Mouse (Mus musculus) hindbrain, postnatal 0 days (tissue): ENCODE measurements at regions not wholly inside any gene's neighbourhood (a gene's known extent, or its start where the extent isn't known, plus 50 kb on each side); places are given as distances from the start of the nearest gene placed in this dataset.
A peak's percentile ranks its signal among the peaks of the same experiment; 100 is the strongest.

Source experiments
- ATAC-seq: fragments of 200-750 bp; cut with Nextera tagmentation; 2 replicates; pipeline ENCODE4 v1.8.0; 2017; ENCODE audit warnings: mild to moderate bottlenecking, moderate TSS enrichment, moderate library complexity
- DNase-seq: peaks from one replicate; pipeline ENCODE4 v3.0.0-alpha.2; 2015; ENCODE audit warnings: low spot score
- H3K27ac ChIP-seq: fragments of 300-500 bp; sonication (generic); 2 replicates; pipeline ENCODE4 v1.5.1; 2014; ENCODE audit warnings: mild to moderate bottlenecking
- H3K27me3 ChIP-seq: fragments of 300-500 bp; sonication (generic); 2 replicates; pipeline ENCODE4 v1.6.1; 2014; ENCODE audit warnings: low read length, mixed read lengths; ENCODE audit not compliant: insufficient read depth
- H3K36me3 ChIP-seq: fragments of 300-500 bp; sonication (generic); 2 replicates; pipeline ENCODE4 v1.6.1; 2014; ENCODE audit warnings: low read length, mixed read lengths; ENCODE audit not compliant: insufficient read depth
- H3K4me1 ChIP-seq: fragments of 300-500 bp; sonication (generic); 2 replicates; pipeline ENCODE4 v1.6.1; 2014; ENCODE audit warnings: antibody characterized with exemption, low read length, mixed read lengths; ENCODE audit not compliant: insufficient read depth
- H3K4me2 ChIP-seq: fragments of 300-500 bp; sonication (generic); 2 replicates; pipeline ENCODE4 v1.6.1; 2014; ENCODE audit warnings: low read depth, mild to moderate bottlenecking, low read length, moderate library complexity, mixed read lengths
- H3K4me3 ChIP-seq: fragments of 300-500 bp; sonication (generic); 2 replicates; pipeline ENCODE4 v1.5.1; 2014; ENCODE audit warnings: low read length
- H3K9ac ChIP-seq: fragments of 300-500 bp; sonication (generic); replicated peaks from 2 replicates; pipeline ENCODE4 v1.6.1; 2014; ENCODE audit warnings: mild to moderate bottlenecking, low read length, moderate library complexity, mixed read lengths
- H3K9me3 ChIP-seq: fragments of 300-500 bp; sonication (generic); 2 replicates; pipeline ENCODE4 v1.6.1; 2016; ENCODE audit warnings: low read length, mixed read lengths
- CTCF ChIP-seq: IDR thresholded peaks from 2 replicates; pipeline ENCODE4 v1.5.1; 2016; ENCODE audit warnings: antibody characterized with exemption, control low read depth, low read depth
- WGBS: fragments of 180-500 bp; shearing (Covaris S2); extraction: QIAGEN DNeasy Blood & Tissue Kit; methylation state at CpG from one replicate; pipeline ENCODE4 v1.1.7; 2014; 5-methylcytosine and 5-hydroxymethylcytosine counted together

GRCm38 (mm10) chr15:49555793-49556192 is 4328.9 kb upstream of the Gm7489 start:
- peak; percentile 35; the same call in 1 of the 2 replicates for TF ChIP-seq CTCF

GRCm38 (mm10) chr15:49560401-49560800 is 4324.3 kb upstream of the Gm7489 start:
- Histone ChIP-seq H3K4me2 (no peak overlapping the region), H3K27ac (no peak overlapping the region), H3K9ac (no peak overlapping the region), H3K4me1 (no peaks in the 10 kb centered on the region), H3K4me3 (no peak overlapping the region), H3K36me3 (no peaks in the 10 kb centered on the region), H3K9me3 (no peaks in the 10 kb centered on the region), H3K27me3 (no peaks in the 10 kb centered on the region)
- TF ChIP-seq CTCF: no peak
- DNase-seq (no peak), ATAC-seq (no peak)
- WGBS: 37% methylated on average over 1 of the region's 1 CpGs

More at GRCm38 (mm10) chr15:49555793-49556192, 4328.9 kb upstream of the Gm7489 start:
- H3K4me3 ChIP-seq: no peak overlapping the region
- no peak overlapping the region for H3K4me2 ChIP-seq
- 37% methylated on average over 2 of the region's 2 CpGs for whole genome bisulfite sequencing
- no peaks in the 10 kb centered on the region for H3K36me3 ChIP-seq
- no peak for ATAC-seq
- H3K4me1 ChIP-seq: no peaks in the 10 kb centered on the region
- DNase-seq: peak; percentile 9
- H3K27me3 ChIP-seq: no peaks in the 10 kb centered on the region
- no peaks in the 10 kb centered on the region for H3K9me3 ChIP-seq
- H3K27ac ChIP-seq: no peak overlapping the region
- no peak overlapping the region for H3K9ac ChIP-seq

GRCm38 (mm10) chr15:49588851-49589250 is 4295.9 kb upstream of the Gm7489 start:
- Histone ChIP-seq H3K4me1 (no peaks in the 10 kb centered on the region), H3K9me3 (no peaks in the 10 kb centered on the region), H3K27me3 (no peaks in the 10 kb centered on the region), H3K27ac (no peak overlapping the region), H3K4me3 (no peak overlapping the region), H3K36me3 (no peaks in the 10 kb centered on the region), H3K9ac (no peak overlapping the region), H3K4me2 (no peak overlapping the region)
- DNase-seq (no peak), ATAC-seq (no peak)
- TF ChIP-seq CTCF: no peak

GRCm38 (mm10) chr15:49613865-49614264 is 4270.8 kb upstream of the Gm7489 start:
- peak; percentile 1 for DNase-seq
- Histone ChIP-seq H3K27ac (no peak overlapping the region), H3K9me3 (no peaks in the 10 kb centered on the region), H3K36me3 (no peaks in the 10 kb centered on the region), H3K4me3 (no peak overlapping the region), H3K4me2 (no peak overlapping the region), H3K9ac (no peak overlapping the region), H3K4me1 (no peaks in the 10 kb centered on the region), H3K27me3 (no peaks in the 10 kb centered on the region)
- ATAC-seq: no peak
- TF ChIP-seq CTCF: no peak
- WGBS: 68% methylated on average over 4 of the region's 4 CpGs

- H3K4me3 ChIP-seq: no peak overlapping the region
- no peak for DNase-seq
- H3K9me3 ChIP-seq: no peaks in the 10 kb centered on the region
- no peak for TF ChIP-seq CTCF
- no peak for ATAC-seq
- no peaks in the 10 kb centered on the region for H3K27me3 ChIP-seq
- H3K4me1 ChIP-seq: no peaks in the 10 kb centered on the region
- H3K36me3 ChIP-seq: no peaks in the 10 kb centered on the region
- no peak overlapping the region for H3K27ac ChIP-seq
- no peak overlapping the region for H3K4me2 ChIP-seq
- no peak overlapping the region for H3K9ac ChIP-seq
These were observed 4237.3 kb upstream of the Gm7489 start for GRCm38 (mm10) chr15:49647361-49647760.

GRCm38 (mm10) chr15:49650549-49651180 is 4234.0 kb upstream of the Gm7489 start:
- Histone ChIP-seq H3K27ac (no peak overlapping the region), H3K9me3 (no peaks in the 10 kb centered on the region), H3K4me3 (no peak overlapping the region), H3K4me1 (no peaks in the 10 kb centered on the region), H3K36me3 (no peaks in the 10 kb centered on the region), H3K27me3 (no peaks in the 10 kb centered on the region), H3K9ac (no peak overlapping the region), H3K4me2 (no peak overlapping the region)
- no peak for TF ChIP-seq CTCF
- DNase-seq (peak; percentile 61), ATAC-seq (peak; percentile 61; the same call in 1 of the 2 replicates)
- WGBS: 38% methylated on average over 2 of the region's 2 CpGs

- Histone ChIP-seq H3K27ac (no peak overlapping the region), H3K9me3 (no peaks in the 10 kb centered on the region), H3K36me3 (no peaks in the 10 kb centered on the region), H3K4me3 (no peak overlapping the region), H3K27me3 (no peaks in the 10 kb centered on the region), H3K4me2 (no peak overlapping the region), H3K9ac (no peak overlapping the region), H3K4me1 (no peaks in the 10 kb centered on the region)
- no peak for TF ChIP-seq CTCF
- WGBS: 46% methylated on average over 2 of the region's 2 CpGs
- DNase-seq: peak; percentile 4
- ATAC-seq: no peak
These were observed 4231.0 kb upstream of the Gm7489 start for GRCm38 (mm10) chr15:49653728-49654127.
